Mouse (Mus musculus) thymus, adult 2 months (tissue): ENCODE data around the gene Zfp553.

ENCODE experiments used
- CTCF ChIP-seq: fragments of 200-500 bp; IDR thresholded peaks from 2 replicates; pipeline ENCODE4 v1.5.1; 2012; ENCODE audit warnings: mild to moderate bottlenecking, control low read depth, low read length, moderate library complexity, borderline replicate concordance; ENCODE audit not compliant: control insufficient read depth, poor library complexity, insufficient read depth; ENCODE audit errors: extremely low read depth
- POLR2A ChIP-seq: fragments of 200-500 bp; IDR thresholded peaks from 2 replicates; pipeline ENCODE4 v1.6.1; 2012; ENCODE audit warnings: mild to moderate bottlenecking, low read length, control low read depth, moderate library complexity; ENCODE audit not compliant: control insufficient read depth, poor library complexity, insufficient read depth; ENCODE audit errors: extremely low read depth

DNA sequence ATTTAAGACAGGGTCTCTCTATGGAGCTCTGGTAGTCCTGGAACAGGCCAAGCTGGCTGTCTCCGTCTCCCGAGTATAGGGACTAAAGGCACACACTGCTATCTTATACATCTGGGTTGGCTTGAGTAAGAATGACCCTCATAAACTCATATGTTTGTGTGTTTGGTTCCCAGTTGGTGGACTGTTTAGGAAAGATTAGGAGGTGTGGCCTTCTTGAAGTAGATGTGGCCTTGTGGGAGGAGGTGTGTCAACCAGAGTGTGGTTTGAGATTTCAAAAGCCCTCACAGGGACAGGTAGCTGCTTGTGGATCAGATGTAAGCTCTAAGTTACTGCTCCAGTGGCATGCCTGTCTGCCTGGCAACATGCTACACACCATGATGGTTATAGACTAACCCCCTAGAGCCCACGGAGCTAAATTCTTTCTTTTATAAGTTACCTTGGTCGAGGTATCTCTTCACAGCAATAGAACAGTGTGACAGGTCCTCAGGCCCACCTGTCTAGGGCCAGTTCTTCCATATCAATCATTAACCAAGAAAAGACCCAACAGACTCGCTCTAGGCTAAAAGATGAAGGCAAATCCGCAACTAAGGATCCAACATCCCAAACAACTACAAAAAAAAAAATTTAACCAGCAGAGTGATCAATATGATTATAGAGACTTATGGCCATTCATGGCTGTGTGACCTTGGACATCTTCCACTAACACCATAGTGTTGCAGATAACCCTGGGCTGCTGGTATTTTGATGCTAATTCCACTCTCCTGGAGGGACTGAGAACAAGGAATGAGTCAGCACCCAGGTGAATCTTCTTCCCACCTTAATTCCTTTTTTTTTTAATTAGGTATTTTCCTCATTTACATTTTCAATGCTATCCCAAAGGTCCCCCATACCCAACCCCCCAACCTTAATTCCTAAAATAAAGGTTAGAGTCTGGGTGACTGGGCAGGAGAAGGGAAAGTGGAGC lies 9.1 kb upstream of the Zfp553 start:
- TF ChIP-seq POLR2A = no peak
- TF ChIP-seq CTCF = no peak
